Mouse (Mus musculus) cortical plate, adult 2 months (tissue): ENCODE results near the gene Gm45062.

Experiments
- CTCF ChIP-seq: fragments of 200-500 bp; IDR thresholded peaks from 2 replicates; pipeline ENCODE4 v1.5.1; 2011; ENCODE audit warnings: mild to moderate bottlenecking, control low read depth, low read length; ENCODE audit not compliant: insufficient read depth; ENCODE audit errors: extremely low read depth
- POLR2A ChIP-seq: fragments of 200-500 bp; IDR thresholded peaks from 2 replicates; pipeline ENCODE4 v1.6.1; 2011; ENCODE audit warnings: mild to moderate bottlenecking, low read length, control low read depth; ENCODE audit not compliant: insufficient read depth; ENCODE audit errors: extremely low read depth

DNA sequence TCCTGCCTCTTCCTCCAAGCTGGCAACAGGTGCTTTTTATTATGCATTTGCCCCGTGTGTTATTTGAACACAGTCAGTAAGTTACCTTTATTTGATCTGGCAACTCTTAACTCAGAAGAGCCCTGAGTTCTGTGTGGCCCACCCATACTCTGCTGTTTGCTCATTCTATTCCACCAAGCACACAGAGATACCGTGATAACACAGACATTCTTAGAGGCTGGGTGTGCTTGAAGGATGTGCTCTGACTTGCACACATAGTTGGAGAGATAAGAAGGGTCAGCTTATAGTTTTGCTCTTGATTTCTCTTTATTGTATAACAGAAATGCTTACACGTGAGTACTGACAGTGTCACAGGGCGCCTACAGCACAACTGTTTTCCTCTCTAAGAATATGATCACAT, 133.8 kb downstream of the Gm45062 start:
- TF ChIP-seq POLR2A (no peak), CTCF (no peak)
